Mouse (Mus musculus) heart, embryonic 13.5 days (tissue): ENCODE results near the gene Arhgap4. TPM values are rescaled to one million over a fixed set of nuclear protein-coding genes. Genes with fewer than 3 reads are reported as not detected.

Source experiments
- polyA plus RNA-seq: library from polyadenylated mRNA; unstranded; fragments of >200 nt; fragmentation: Nextera tagmentation; extraction: Ambion mirVana; gene quantifications from 2 replicates; pipeline ENCODE4 v1.2.1, GENCODE M21; 2015

The Arhgap4 gene
- polyA plus RNA-seq, 1 experiment from 2014 or later, result 1.5 TPM

Other genes starting within 250 kb of the Arhgap4 start
- 6.8 and 8.0 TPM in 2 replicates for gene Slc6a8, start 248.7 kb downstream of the Arhgap4 start, polyA plus RNA-seq
- 166 and 185 TPM in 2 replicates for gene Bcap31, start 205.7 kb downstream of the Arhgap4 start, polyA plus RNA-seq
- 12.3 and 12.4 TPM in 2 replicates for gene Abcd1, start 205.3 kb downstream of the Arhgap4 start, polyA plus RNA-seq
- gene Plxnb3, start 164.8 kb downstream of the Arhgap4 start, polyA plus RNA-seq, result 0.46 and 0.51 TPM in 2 replicates
- gene Srpk3, start 147.5 kb downstream of the Arhgap4 start, polyA plus RNA-seq, result 76.2 and 85.8 TPM in 2 replicates
- 344 and 399 TPM in 2 replicates for gene Idh3g, start 135.0 kb downstream of the Arhgap4 start, polyA plus RNA-seq
- gene Ssr4, start 134.8 kb downstream of the Arhgap4 start, polyA plus RNA-seq, result 151 and 163 TPM in 2 replicates
- gene Pdzd4, start 96.9 kb downstream of the Arhgap4 start, polyA plus RNA-seq, result 0.27 and 0.34 TPM in 2 replicates
- gene Avpr2, start 29.8 kb downstream of the Arhgap4 start, polyA plus RNA-seq, result 0.13 TPM in 1 of 2 replicates, not detected in the other
- 0.66 and 0.86 TPM in 2 replicates for gene L1cam, start 25.8 kb downstream of the Arhgap4 start, polyA plus RNA-seq
- 87.0 and 96.6 TPM in 2 replicates for gene Naa10, start 74 bp upstream of the Arhgap4 start, polyA plus RNA-seq
- 52.1 and 60.4 TPM in 2 replicates for gene Renbp, start 9.0 kb upstream of the Arhgap4 start, polyA plus RNA-seq
- gene Hcfc1, start 44.5 kb upstream of the Arhgap4 start, polyA plus RNA-seq, result 31.7 and 34.3 TPM in 2 replicates
- 45.2 and 50.3 TPM in 2 replicates for gene Irak1, start 102.0 kb upstream of the Arhgap4 start, polyA plus RNA-seq
- gene Opn1mw, start 205.6 kb upstream of the Arhgap4 start, polyA plus RNA-seq, result not detected in 2 replicates
- gene Mecp2, start 213.5 kb upstream of the Arhgap4 start, polyA plus RNA-seq, result 9.9 and 10.7 TPM in 2 replicates
- gene Tex28, start 246.0 kb upstream of the Arhgap4 start, polyA plus RNA-seq, result not detected in 2 replicates